Mouse (Mus musculus) small intestine, adult 2 months (tissue): Measurements from ENCODE around the gene Dlgap1. TPM values are rescaled to one million over a fixed set of nuclear protein-coding genes. Genes with fewer than 3 reads are reported as not detected.

ENCODE experiments used
- H3K27ac ChIP-seq: fragments of 200-500 bp; 2 replicates; pipeline ENCODE4 v1.5.1; 2012; ENCODE audit warnings: low read depth, low read length, control low read depth, inconsistent platforms; ENCODE audit not compliant: insufficient read depth
- H3K27me3 ChIP-seq: fragments of 200-500 bp; 2 replicates; pipeline ENCODE4 v1.6.1; 2012; ENCODE audit warnings: mild to moderate bottlenecking, moderate library complexity, low read length, inconsistent platforms; ENCODE audit not compliant: control insufficient read depth, insufficient read depth
- H3K36me3 ChIP-seq: fragments of 200-500 bp; 2 replicates; pipeline ENCODE4 v1.6.1; 2012; ENCODE audit warnings: mild to moderate bottlenecking, low read length, control low read depth, inconsistent platforms; ENCODE audit not compliant: control insufficient read depth, insufficient read depth
- H3K4me1 ChIP-seq: fragments of 200-500 bp; 2 replicates; pipeline ENCODE4 v1.6.1; 2012; ENCODE audit warnings: low read length, inconsistent platforms, mixed read lengths; ENCODE audit not compliant: control insufficient read depth, insufficient read depth, insufficient read length
- H3K4me3 ChIP-seq: fragments of 200-500 bp; 2 replicates; pipeline ENCODE4 v1.5.1; 2012; ENCODE audit warnings: low read depth, mild to moderate bottlenecking, control low read depth, inconsistent platforms, low read length, moderate library complexity
- CTCF ChIP-seq: fragments of 200-500 bp; IDR thresholded peaks from 2 replicates; pipeline ENCODE4 v1.5.1; 2012; ENCODE audit warnings: low read depth, mild to moderate bottlenecking, control low read depth, inconsistent platforms, low read length, moderate library complexity, mixed read lengths; ENCODE audit not compliant: insufficient replicate concordance, insufficient read length; ENCODE audit errors: extremely low read depth
- POLR2A ChIP-seq: fragments of 200-500 bp; IDR thresholded peaks from 2 replicates; pipeline ENCODE4 v1.6.1; 2012; ENCODE audit warnings: low read depth, mild to moderate bottlenecking, control low read depth, inconsistent platforms, low read length, moderate library complexity
- WGBS: fragments of 180-500 bp; shearing (Covaris S2); methylation state at CpG from one replicate; pipeline ENCODE4 v1.1.7; 2018; 5-methylcytosine and 5-hydroxymethylcytosine counted together
- polyA plus RNA-seq: library from polyadenylated mRNA; depleted of rRNA; stranded (reverse); fragments of >200 nt; gene quantifications from 2 replicates; pipeline ENCODE4 v1.2.3, GENCODE M21; 2012

The Dlgap1 gene
- polyA plus RNA-seq, 1 experiment: 0.61 TPM

DNA sequence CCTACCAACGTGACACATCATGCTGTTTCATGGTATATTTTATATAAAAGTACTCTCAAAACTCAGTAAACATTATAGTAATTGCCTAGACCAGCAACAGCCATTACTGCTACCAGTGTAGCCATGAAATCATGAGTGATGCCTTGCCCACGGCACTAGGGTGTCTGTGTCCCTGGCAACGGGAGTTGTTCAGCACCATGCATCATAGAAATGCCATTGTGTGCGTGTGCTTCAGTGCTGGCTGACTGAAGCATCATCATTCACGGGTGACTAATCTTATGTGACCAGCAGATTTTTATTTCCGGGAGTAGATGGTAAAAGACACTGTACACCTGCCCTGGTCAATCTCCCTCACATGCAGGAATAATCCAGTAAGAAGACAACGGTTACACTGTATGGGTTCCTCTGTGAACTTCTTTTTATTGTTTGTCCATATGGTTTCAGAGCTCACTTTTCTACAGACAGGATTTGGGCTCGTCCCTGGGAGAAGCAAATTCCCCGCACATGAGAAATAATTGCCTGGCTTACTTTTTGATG is 203.7 kb downstream of the Dlgap1 start:
- 77% methylated on average over 9 of the region's 9 CpGs for WGBS
- no peaks in the 10 kb centered on the region for H3K27me3 ChIP-seq
- no peaks in the 10 kb centered on the region for H3K4me1 ChIP-seq
- H3K27ac ChIP-seq: no peak overlapping the region
- no peak overlapping the region for H3K4me3 ChIP-seq
- TF ChIP-seq CTCF: no peak
- TF ChIP-seq POLR2A: no peak
- no peaks in the 10 kb centered on the region for H3K36me3 ChIP-seq

DNA sequence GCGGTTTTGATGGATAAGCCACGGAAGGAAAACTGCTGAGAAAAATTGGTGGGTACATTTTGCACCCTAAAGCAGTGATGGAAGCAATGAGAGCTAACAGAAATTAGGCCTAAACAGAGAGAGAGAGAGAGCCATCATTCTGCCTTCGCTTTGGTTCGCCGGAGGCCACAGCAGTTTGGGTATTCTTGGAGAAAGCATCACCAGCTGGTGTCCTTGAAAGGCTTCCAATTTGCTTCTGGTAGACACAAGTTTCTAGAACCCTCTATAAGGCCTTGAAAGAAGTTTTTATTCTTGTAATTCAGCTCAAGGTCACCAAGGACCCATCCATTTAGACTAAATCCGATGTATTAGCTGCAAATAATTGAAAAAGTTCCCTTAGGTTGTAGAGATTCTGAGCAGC is 205.0 kb downstream of the Dlgap1 start:
- TF ChIP-seq POLR2A (no peak), CTCF (no peak)
- H3K27me3 ChIP-seq: no peaks in the 10 kb centered on the region
- WGBS: 81% methylated on average over 6 of the region's 6 CpGs
- H3K36me3 ChIP-seq: no peaks in the 10 kb centered on the region
- no peak overlapping the region for H3K27ac ChIP-seq
- no peaks in the 10 kb centered on the region for H3K4me1 ChIP-seq
- no peak overlapping the region for H3K4me3 ChIP-seq

DNA sequence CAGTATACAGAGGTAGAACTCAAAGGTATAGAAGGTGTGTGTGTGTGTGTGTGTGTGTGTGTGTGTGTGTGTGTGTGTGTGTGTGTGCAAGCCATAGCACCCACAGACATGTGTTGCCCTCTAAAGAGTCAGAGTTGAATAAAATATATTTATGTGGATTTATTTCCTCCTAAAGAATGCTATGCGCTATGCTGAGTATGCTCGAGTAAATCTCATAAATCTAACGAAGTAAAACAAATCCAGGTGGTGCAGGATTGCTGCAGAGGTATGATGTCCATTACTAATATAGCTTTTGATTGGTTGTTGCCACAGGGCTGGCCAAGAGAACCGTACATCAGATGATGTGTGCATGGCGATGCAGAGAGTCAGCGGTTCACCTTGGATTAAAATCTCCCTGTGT is 222.4 kb downstream of the Dlgap1 start:
- TF ChIP-seq CTCF: no peak
- TF ChIP-seq POLR2A: no peak
- Histone ChIP-seq H3K27ac (no peak overlapping the region), H3K4me3 (no peak overlapping the region), H3K4me1 (no peaks in the 10 kb centered on the region), H3K27me3 (no peaks in the 10 kb centered on the region), H3K36me3 (no peaks in the 10 kb centered on the region)
- WGBS: 81% methylated on average over 6 of the region's 6 CpGs

DNA sequence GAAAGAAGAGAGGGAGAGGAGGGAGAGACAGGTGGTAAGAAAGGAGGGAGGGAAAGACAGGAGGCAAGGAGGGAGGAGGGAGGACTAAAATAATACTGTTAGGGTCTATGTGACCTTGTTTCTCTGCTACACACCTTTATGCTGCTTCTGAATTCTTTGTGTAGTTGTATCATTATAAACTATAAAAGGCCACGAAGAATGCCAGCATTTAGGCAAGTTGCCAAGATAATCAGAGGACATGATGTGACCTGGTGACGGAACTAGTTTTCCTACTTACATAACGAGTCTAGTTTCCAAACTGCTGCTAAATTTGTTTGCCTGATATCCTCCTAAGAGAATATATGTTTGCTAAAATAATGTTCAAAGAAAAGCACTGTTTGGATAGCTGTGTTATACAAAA is 254.0 kb downstream of the Dlgap1 start:
- Histone ChIP-seq H3K4me1 (no peaks in the 10 kb centered on the region), H3K36me3 (no peaks in the 10 kb centered on the region), H3K27me3 (no peaks in the 10 kb centered on the region), H3K27ac (no peak overlapping the region), H3K4me3 (no peak overlapping the region)
- WGBS: 45% methylated on average over 3 of the region's 3 CpGs
- TF ChIP-seq POLR2A: no peak
- no peak for TF ChIP-seq CTCF

DNA sequence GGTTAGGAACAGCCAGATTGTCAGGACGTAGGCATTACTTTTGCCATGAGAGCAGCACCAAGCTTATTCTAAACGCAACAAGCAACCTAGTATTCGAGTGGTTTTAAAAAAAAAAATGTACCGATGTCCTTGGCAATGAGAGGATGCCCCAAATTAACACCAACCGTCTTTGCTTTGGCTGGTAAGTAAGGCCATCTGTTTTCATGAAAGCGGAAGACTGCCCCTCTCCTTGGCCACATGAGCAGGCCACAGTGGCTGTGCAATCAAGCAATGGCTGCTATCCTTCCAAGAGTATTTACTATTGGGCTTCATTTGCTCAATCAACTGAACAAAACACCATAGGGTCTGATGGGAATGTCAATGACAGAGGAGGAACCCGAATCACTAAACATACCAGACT is 278.5 kb downstream of the Dlgap1 start:
- Histone ChIP-seq H3K27ac (no peak overlapping the region), H3K27me3 (no peaks in the 10 kb centered on the region), H3K4me1 (no peaks in the 10 kb centered on the region), H3K4me3 (no peak overlapping the region), H3K36me3 (no peaks in the 10 kb centered on the region)
- no peak for TF ChIP-seq CTCF
- TF ChIP-seq POLR2A: no peak
- WGBS: 80% methylated on average over 7 of the region's 7 CpGs

DNA sequence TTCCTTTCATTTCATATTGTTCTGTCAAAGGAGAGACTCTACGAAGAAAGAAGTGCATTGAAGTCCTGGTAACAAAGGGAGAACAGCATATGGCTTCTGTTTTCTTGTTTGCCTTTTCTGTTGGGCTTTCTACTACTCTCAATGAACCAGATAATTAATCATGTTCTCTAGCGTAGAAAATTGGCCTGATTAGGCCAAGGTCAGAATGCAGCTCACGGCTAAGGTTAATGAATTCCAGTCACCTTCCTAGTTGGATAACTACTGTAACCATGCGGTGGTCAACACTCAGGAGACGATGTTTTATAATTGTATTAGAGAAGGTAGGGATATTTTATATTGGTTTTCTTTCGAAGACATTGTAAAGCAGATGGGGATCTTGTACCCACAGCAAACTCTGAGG is 279.4 kb downstream of the Dlgap1 start:
- Histone ChIP-seq H3K36me3 (no peaks in the 10 kb centered on the region), H3K27me3 (no peaks in the 10 kb centered on the region), H3K4me1 (no peaks in the 10 kb centered on the region), H3K27ac (no peak overlapping the region), H3K4me3 (no peak overlapping the region)
- WGBS: 69% methylated on average over 6 of the region's 6 CpGs
- no peak for TF ChIP-seq POLR2A
- TF ChIP-seq CTCF: no peak

DNA sequence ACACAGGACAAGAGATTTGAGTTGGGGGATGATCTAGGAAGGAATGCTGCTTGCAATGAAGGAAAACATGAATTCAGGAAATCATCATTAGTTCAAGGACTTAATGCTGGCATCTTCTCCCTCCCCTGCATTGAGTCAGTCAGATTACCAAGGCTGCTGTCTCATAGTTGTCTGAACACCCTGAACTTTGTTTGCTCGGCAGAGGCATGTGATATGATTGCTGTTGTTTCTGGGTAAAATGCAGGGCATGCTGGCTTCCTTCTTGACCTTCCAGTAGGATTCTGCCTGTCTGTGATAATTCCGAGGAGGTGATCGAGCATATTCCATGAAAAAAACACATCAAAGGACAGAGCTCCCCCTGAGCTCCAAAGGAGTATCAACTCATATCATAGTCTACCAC is 283.6 kb downstream of the Dlgap1 start:
- Histone ChIP-seq H3K27ac (no peak overlapping the region), H3K27me3 (no peaks in the 10 kb centered on the region), H3K36me3 (no peaks in the 10 kb centered on the region), H3K4me3 (no peak overlapping the region), H3K4me1 (no peaks in the 10 kb centered on the region)
- no peak for TF ChIP-seq POLR2A
- no peak for TF ChIP-seq CTCF
- WGBS: 77% methylated on average over 3 of the region's 3 CpGs

DNA sequence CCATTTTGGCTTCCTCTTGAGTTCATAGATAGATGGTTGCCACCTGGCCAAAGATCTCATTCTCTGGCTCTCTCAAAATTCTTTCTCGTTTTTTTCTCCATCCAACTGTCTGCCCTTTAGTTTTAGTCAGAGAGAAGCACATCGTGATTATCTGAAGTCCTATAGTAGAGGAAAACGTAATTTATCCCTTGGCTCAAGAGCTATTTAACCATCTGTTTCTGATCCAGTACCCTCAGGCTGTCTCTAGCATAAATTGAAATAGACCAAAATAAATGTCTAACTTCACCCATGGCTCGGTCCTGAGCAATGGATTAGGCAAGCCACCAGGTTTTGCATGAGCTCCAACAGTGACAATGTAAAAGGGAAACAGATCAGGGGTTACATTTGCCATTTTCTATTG is 287.5 kb downstream of the Dlgap1 start:
- no peaks in the 10 kb centered on the region for H3K4me1 ChIP-seq
- H3K4me3 ChIP-seq: no peak overlapping the region
- 62% methylated on average over 4 of the region's 4 CpGs for WGBS
- no peak overlapping the region for H3K27ac ChIP-seq
- no peak for TF ChIP-seq CTCF
- no peak for TF ChIP-seq POLR2A
- H3K27me3 ChIP-seq: no peaks in the 10 kb centered on the region
- no peaks in the 10 kb centered on the region for H3K36me3 ChIP-seq
